Mouse (Mus musculus): Measurements from ENCODE around the gene Crygb.
"Not testable (repeated sequence)": the region's sequence is repeated elsewhere in the genome, so short reads cannot be mapped to it uniquely, and the experiment has no call there.

Crygb gene

GRCm38 (mm10) chr1:65067842-65068241 lies 14.2 kb downstream of the Crygb start:
- no peak for DNase-seq

GRCm38 (mm10) chr1:65064201-65064600 lies 17.9 kb downstream of the Crygb start:
- no peak for DNase-seq

- DNase-seq = no peak
These were observed 18.7 kb downstream of the Crygb start, which contains the start of gene Crygd for GRCm38 (mm10) chr1:65063352-65063751. Gene Crygd (minus strand): TSS chr1:65063452.

- no peak for DNase-seq
These were observed 29.9 kb downstream of the Crygb start for GRCm38 (mm10) chr1:65052140-65052539.

- no peak for DNase-seq
These were observed 30.4 kb downstream of the Crygb start for GRCm38 (mm10) chr1:65051696-65052095.

GRCm38 (mm10) chr1:65050952-65051351 lies 31.1 kb downstream of the Crygb start, which contains the start of gene Cryge:
Gene Cryge (minus strand): TSS chr1:65051149.
- not testable (repeated sequence) for DNase-seq

GRCm38 (mm10) chr1:65048781-65049180 lies 33.3 kb downstream of the Crygb start:
- no peak for DNase-seq

- DNase-seq = no peak
These were observed 35.5 kb downstream of the Crygb start for GRCm38 (mm10) chr1:65046401-65047109.

GRCm38 (mm10) chr1:65043433-65043832 lies 38.7 kb downstream of the Crygb start:
- no peak for DNase-seq

GRCm38 (mm10) chr1:65041837-65042236 lies 40.3 kb downstream of the Crygb start:
- no peak for DNase-seq

GRCm38 (mm10) chr1:65040806-65041205 lies 41.3 kb downstream of the Crygb start:
- no peak for DNase-seq

- DNase-seq = no peak
These were observed 42.4 kb downstream of the Crygb start for GRCm38 (mm10) chr1:65039679-65040078.

- no peak for DNase-seq
These were observed 44.5 kb downstream of the Crygb start for GRCm38 (mm10) chr1:65037542-65037941.

- no peak for DNase-seq
These were observed 46.6 kb downstream of the Crygb start for GRCm38 (mm10) chr1:65035513-65035912.

GRCm38 (mm10) chr1:65032641-65033040 lies 49.4 kb downstream of the Crygb start, which contains the start of gene Akr1cl:
Gene Akr1cl (minus strand): TSS chr1:65032759.
- DNase-seq = no peak

Data from cerebellum, adult 11 months (tissue).